Mouse (Mus musculus) c-Kit-positive CD71-positive TER-119-positive erythroid progenitor cells, embryonic 14.5 days (primary cell): Measurements from ENCODE around the gene Olfr1032.
"Not testable (repeated sequence)": the region's sequence is repeated elsewhere in the genome, so short reads cannot be mapped to it uniquely, and the experiment has no call there.

Source experiments
- DNase-seq: peaks from one replicate; pipeline ENCODE4 v3.0.0-alpha.2; 2013; ENCODE audit warnings: low spot score

Gene Olfr1032

GRCm38 (mm10) chr2:86005240-86005639 is at the start of gene Olfr1032:
TSS of gene Olfr1032 (plus strand) at chr2:86005540.
- DNase-seq: no peak

GRCm38 (mm10) chr2:85973595-85973994 is 31.7 kb upstream of the Olfr1032 start, which contains the start of gene Olfr1029:
TSS of gene Olfr1029 (plus strand) at chr2:85973895.
- DNase-seq: no peak

GRCm38 (mm10) chr2:85978976-85979375 is 26.4 kb upstream of the Olfr1032 start, which contains the start of gene Olfr1030:
TSS of gene Olfr1030 (plus strand) at chr2:85979276.
- DNase-seq: no peak

- DNase-seq: no peak
Measured at GRCm38 (mm10) chr2:85990004-85990403, 15.3 kb upstream of the Olfr1032 start, which contains the start of gene Olfr1031. TSS of gene Olfr1031 (plus strand) at chr2:85990304.

- DNase-seq: not testable (repeated sequence)
Measured at GRCm38 (mm10) chr2:86020406-86020805, 15.1 kb downstream of the Olfr1032 start, which contains the start of gene Olfr1033. TSS of gene Olfr1033 (plus strand) at chr2:86020633.

- not testable (repeated sequence) for DNase-seq
Measured at GRCm38 (mm10) chr2:86021518-86021917, 16.2 kb downstream of the Olfr1032 start.

- DNase-seq: no peak
Measured at GRCm38 (mm10) chr2:86045561-86045960, 40.2 kb downstream of the Olfr1032 start, which contains the start of gene Olfr1034. TSS of gene Olfr1034 (plus strand) at chr2:86045861.

- DNase-seq: not testable (repeated sequence)
Measured at GRCm38 (mm10) chr2:86050777-86051176, 45.4 kb downstream of the Olfr1032 start.
